In genomic region chr3:96524028-96524810, GRCm38 (mm10) we compare ENCODE assay signal across 25 mouse cellular contexts. TPM values are rescaled to one million over a fixed set of nuclear protein-coding genes. Genes with fewer than 3 reads are reported as not detected.
DNase-seq lines count a peak whose midpoint lies in the region; ATAC-seq and TF ChIP-seq lines count a peak whose summit lies in the region.
"Had no signal": no experiment of that assay in that cellular context is flagged by ENCODE, and none has a peak within 500 bp of the region (broad histone marks: within the 10 kb centered on the region; RNA-seq: fewer than 3 reads in every experiment).

No protein-coding gene starts in this region.

- H3K36me3 ChIP-seq in embryonic facial prominence, embryonic 14.5 days (ENCODE audit: control insufficient read depth, insufficient read depth, low read length), result no peaks in the 10 kb centered on the region
- H3K36me3 ChIP-seq in embryonic facial prominence, embryonic 10.5 days (replicated peaks), result no peaks in the 10 kb centered on the region
- no peaks in the 10 kb centered on the region for H3K36me3 ChIP-seq in heart, embryonic 11.5 days (ENCODE audit: control insufficient read depth, insufficient read depth, low read length)
- no peaks in the 10 kb centered on the region for H3K36me3 ChIP-seq in heart, embryonic 13.5 days
- H3K36me3 ChIP-seq in limb, embryonic 14.5 days (ENCODE audit: control insufficient read depth, insufficient read depth, low read length), result no peaks in the 10 kb centered on the region
- H3K36me3 ChIP-seq: forebrain, embryonic 15.5 days; hindbrain, embryonic 15.5 days; midbrain, embryonic 10.5 days; stomach, embryonic 15.5 days had no signal

- peaks cover 40% of the 10 kb centered on the region for H3K27me3 ChIP-seq in embryonic facial prominence, embryonic 14.5 days (replicated peaks; ENCODE audit: control insufficient read depth, insufficient read depth, low read length)
- peaks cover 44% of the 10 kb centered on the region for H3K27me3 ChIP-seq in embryonic facial prominence, embryonic 10.5 days (replicated peaks; ENCODE audit: low read depth, poor library complexity, severe bottlenecking)
- peaks cover 17% of the 10 kb centered on the region for H3K27me3 ChIP-seq in heart, embryonic 11.5 days (ENCODE audit: control insufficient read depth, insufficient read depth, low read length)
- H3K27me3 ChIP-seq in heart, embryonic 13.5 days (replicated peaks), result peaks cover 40% of the 10 kb centered on the region
- H3K27me3 ChIP-seq in limb, embryonic 14.5 days (ENCODE audit: control insufficient read depth, insufficient read depth, low read length), result peaks cover 29% of the 10 kb centered on the region

- WGBS in embryonic facial prominence, embryonic 14.5 days, result 62% methylated on average over 12 of the region's 12 CpGs
- 67% methylated on average over 12 of the region's 12 CpGs for WGBS in embryonic facial prominence, embryonic 10.5 days
- whole genome bisulfite sequencing in heart, embryonic 11.5 days (ENCODE audit: insufficient replicate concordance), result 56% methylated on average over 12 of the region's 12 CpGs
- WGBS in heart, embryonic 13.5 days, result 58% methylated on average over 12 of the region's 12 CpGs
- WGBS in limb, embryonic 14.5 days, result 66% methylated on average over 12 of the region's 12 CpGs

- H3K4me3 ChIP-seq in embryonic facial prominence, embryonic 14.5 days (ENCODE audit: low read depth, low read length), result no peak overlapping the region
- H3K4me3 ChIP-seq in embryonic facial prominence, embryonic 10.5 days, result no peak overlapping the region
- H3K4me3 ChIP-seq in heart, embryonic 11.5 days (ENCODE audit: low read depth, low read length), result no peak overlapping the region
- no peak overlapping the region for H3K4me3 ChIP-seq in heart, embryonic 13.5 days
- no peak overlapping the region for H3K4me3 ChIP-seq in limb, embryonic 14.5 days (replicated peaks; ENCODE audit: low read length)
- H3K4me3 ChIP-seq: forebrain, embryonic 15.5 days; hindbrain, embryonic 15.5 days; midbrain, embryonic 10.5 days; stomach, embryonic 15.5 days had no signal

- no peak for TF ChIP-seq POLR2A in limb, embryonic 14.5 days (IDR thresholded peaks at IDR 0.05; ENCODE audit: borderline replicate concordance, extremely low read depth, insufficient read depth, insufficient read length)

- intact Hi-C loops in heart, postnatal 25 days (cut with DNase I), result no loop called here

- ATAC-seq in embryonic facial prominence, embryonic 14.5 days (ENCODE audit: low read depth), result 0 out of 2 replicates have a peak, but pooled peaks have one; percentile 39
- no peak for ATAC-seq in heart, embryonic 11.5 days (replicated peaks; ENCODE audit: insufficient number of reproducible peaks, low FRiP score, low TSS enrichment)
- no peak for ATAC-seq in heart, embryonic 13.5 days (ENCODE audit: extremely low read depth, insufficient number of reproducible peaks, low FRiP score, low TSS enrichment)
- ATAC-seq in limb, embryonic 14.5 days (ENCODE audit: low FRiP score, low read depth), result peak; percentile 48; the same call in 1 of the 2 replicates
- ATAC-seq: forebrain, embryonic 15.5 days; midbrain, embryonic 16.5 days had no signal

- no peak overlapping the region for H3K9ac ChIP-seq in embryonic facial prominence, embryonic 14.5 days (ENCODE audit: low read depth, low read length)
- no peak overlapping the region for H3K9ac ChIP-seq in heart, embryonic 11.5 days (ENCODE audit: low read depth, low read length)
- H3K9ac ChIP-seq in heart, embryonic 13.5 days, result no peak overlapping the region; the same call in 1 of the 2 replicates
- H3K9ac ChIP-seq in limb, embryonic 14.5 days (ENCODE audit: low read depth, low read length, severe bottlenecking), result no peak overlapping the region
- H3K9ac ChIP-seq: forebrain, embryonic 15.5 days; hindbrain, embryonic 15.5 days; stomach, embryonic 15.5 days had no signal

- peaks cover 8% of the 10 kb centered on the region for H3K4me1 ChIP-seq in embryonic facial prominence, embryonic 14.5 days (ENCODE audit: control insufficient read depth, insufficient read depth, low read length)
- peaks cover 32% of the 10 kb centered on the region for H3K4me1 ChIP-seq in embryonic facial prominence, embryonic 10.5 days
- peaks cover 19% of the 10 kb centered on the region for H3K4me1 ChIP-seq in heart, embryonic 11.5 days (ENCODE audit: control insufficient read depth, insufficient read depth, low read length)
- H3K4me1 ChIP-seq in heart, embryonic 13.5 days, result peaks cover 37% of the 10 kb centered on the region
- H3K4me1 ChIP-seq in limb, embryonic 14.5 days (ENCODE audit: control insufficient read depth, insufficient read depth, low read length), result peaks cover 7% of the 10 kb centered on the region; the same call in 1 of the 2 replicates

- DNase-seq in embryonic facial prominence, embryonic 14.5 days (ENCODE audit: low spot score), result peak; percentile 56
- no peak for DNase-seq in embryonic facial prominence, embryonic 10.5 days (ENCODE audit: low spot score)
- DNase-seq in heart, postnatal 25 days (ENCODE audit: low spot score), result no peak
- peak; percentile 14 for DNase-seq in limb, embryonic 14.5 days (ENCODE audit: low spot score)
- DNase-seq in spleen, adult 18-20 months, result no peak
- DNase-seq: adrenal gland, postnatal 10 days; cerebellum, adult 18-20 months; cerebellum, postnatal 25 days; embryo, embryonic 11 days; gastrocnemius, postnatal 10 days; kidney, adult 2 months; kidney, postnatal 10 days; lung, adult 18-20 months; lung, postnatal 10 days; right cerebral cortex, postnatal 4 days; thymus, postnatal 36 days had no signal

- no peak overlapping the region for H3K4me2 ChIP-seq in embryonic facial prominence, embryonic 14.5 days (ENCODE audit: low read depth, low read length)
- H3K4me2 ChIP-seq in heart, embryonic 11.5 days, result peak overlapping the region; percentile 43
- H3K4me2 ChIP-seq in heart, embryonic 13.5 days, result peak overlapping the region; percentile 54
- H3K4me2 ChIP-seq in limb, embryonic 14.5 days (replicated peaks; ENCODE audit: low read depth, low read length, severe bottlenecking), result no peak overlapping the region
- H3K4me2 ChIP-seq: forebrain, embryonic 15.5 days; hindbrain, embryonic 15.5 days; stomach, embryonic 15.5 days had no signal

- H3K9me3 ChIP-seq in embryonic facial prominence, embryonic 14.5 days (ENCODE audit: control insufficient read depth, low read length), result no peaks in the 10 kb centered on the region
- H3K9me3 ChIP-seq in embryonic facial prominence, embryonic 10.5 days, result no peaks in the 10 kb centered on the region
- no peaks in the 10 kb centered on the region for H3K9me3 ChIP-seq in heart, embryonic 11.5 days (replicated peaks; ENCODE audit: control insufficient read depth, low read length)
- H3K9me3 ChIP-seq in heart, embryonic 13.5 days, result no peaks in the 10 kb centered on the region
- no peaks in the 10 kb centered on the region for H3K9me3 ChIP-seq in limb, embryonic 14.5 days (ENCODE audit: control insufficient read depth, low read length)
- H3K9me3 ChIP-seq: forebrain, embryonic 15.5 days; hindbrain, embryonic 15.5 days; midbrain, embryonic 10.5 days; stomach, embryonic 15.5 days had no signal

- H3K27ac ChIP-seq in embryonic facial prominence, embryonic 14.5 days (replicated peaks; ENCODE audit: low read depth, low read length), result no peak overlapping the region
- no peak overlapping the region for H3K27ac ChIP-seq in embryonic facial prominence, embryonic 10.5 days (replicated peaks)
- H3K27ac ChIP-seq in heart, embryonic 11.5 days (ENCODE audit: low read depth, low read length), result no peak overlapping the region
- H3K27ac ChIP-seq in heart, embryonic 13.5 days (replicated peaks), result peak overlapping the region; percentile 65
- no peak overlapping the region for H3K27ac ChIP-seq in limb, embryonic 14.5 days (replicated peaks; ENCODE audit: low read depth, low read length)
- H3K27ac ChIP-seq: forebrain, embryonic 15.5 days; hindbrain, embryonic 15.5 days; midbrain, embryonic 10.5 days; stomach, embryonic 15.5 days had no signal

RNA-seq across cellular contexts. Expression of gene Hfe2, which starts 0.8 kb away (rescaled TPM):
- polyA plus RNA-seq in embryonic facial prominence, embryonic 14.5 days (2014; fragmentation: Nextera tagmentation; extraction: Ambion mirVana), result 28.3 and 36.4 TPM in 2 replicates
- polyA plus RNA-seq in embryonic facial prominence, embryonic 10.5 days (2016; fragmentation: Nextera tagmentation; extraction: Ambion mirVana), result 1.4 and 1.5 TPM in 2 replicates
- 7.4 and 9.3 TPM in 2 replicates for polyA plus RNA-seq in heart, embryonic 11.5 days (2014; fragmentation: Nextera tagmentation; extraction: Ambion mirVana)
- 100 to 1,000 TPM; 266 to 290 TPM for total RNA-seq in heart, postnatal 25 days (2021)
- 7.4 and 7.5 TPM in 2 replicates for polyA plus RNA-seq in heart, embryonic 13.5 days (2015; fragmentation: Nextera tagmentation; extraction: Ambion mirVana)
- 21.4 and 26.7 TPM in 2 replicates for polyA plus RNA-seq in limb, embryonic 14.5 days (2012; rRNA removed)
- polyA plus RNA-seq in limb, embryonic 14.5 days (2014; fragmentation: Nextera tagmentation; extraction: Ambion mirVana), result 14.6 and 20.5 TPM in 2 replicates

RNA-seq across cellular contexts. Expression of gene Txnip, which starts 33.5 kb away (rescaled TPM):
- polyA plus RNA-seq in embryonic facial prominence, embryonic 14.5 days (2014; fragmentation: Nextera tagmentation; extraction: Ambion mirVana), result 160 and 166 TPM in 2 replicates
- 31.2 and 34.9 TPM in 2 replicates for polyA plus RNA-seq in embryonic facial prominence, embryonic 10.5 days (2016; fragmentation: Nextera tagmentation; extraction: Ambion mirVana)
- polyA plus RNA-seq in heart, embryonic 11.5 days (2014; fragmentation: Nextera tagmentation; extraction: Ambion mirVana), result 106 and 121 TPM in 2 replicates
- 100 to 1,000 TPM; 341 to 607 TPM for total RNA-seq in heart, postnatal 25 days (2021)
- 156 and 165 TPM in 2 replicates for polyA plus RNA-seq in heart, embryonic 13.5 days (2015; fragmentation: Nextera tagmentation; extraction: Ambion mirVana)
- polyA plus RNA-seq in limb, embryonic 14.5 days (2012; rRNA removed), result 211 and 272 TPM in 2 replicates
- 167 and 172 TPM in 2 replicates for polyA plus RNA-seq in limb, embryonic 14.5 days (2014; fragmentation: Nextera tagmentation; extraction: Ambion mirVana)

RNA-seq across cellular contexts. Expression of gene Gm16253, which starts 52.6 kb away (rescaled TPM):
- 0.55 TPM in 1 of 2 replicates, not detected in the other for polyA plus RNA-seq in embryonic facial prominence, embryonic 14.5 days (2014; fragmentation: Nextera tagmentation; extraction: Ambion mirVana)
- polyA plus RNA-seq in embryonic facial prominence, embryonic 10.5 days (2016; fragmentation: Nextera tagmentation; extraction: Ambion mirVana), result 1.6 and 1.9 TPM in 2 replicates
- 1.2 and 1.5 TPM in 2 replicates for polyA plus RNA-seq in heart, embryonic 11.5 days (2014; fragmentation: Nextera tagmentation; extraction: Ambion mirVana)
- 1 to 10 TPM; 1.1 to 2.1 TPM for total RNA-seq in heart, postnatal 25 days (2021)
- 1.6 and 1.7 TPM in 2 replicates for polyA plus RNA-seq in heart, embryonic 13.5 days (2015; fragmentation: Nextera tagmentation; extraction: Ambion mirVana)
- 0.19 TPM in 1 of 2 replicates, not detected in the other for polyA plus RNA-seq in limb, embryonic 14.5 days (2012; rRNA removed)
- polyA plus RNA-seq in limb, embryonic 14.5 days (2014; fragmentation: Nextera tagmentation; extraction: Ambion mirVana), result 0.37 and 1.3 TPM in 2 replicates
- total RNA-seq: layer of hippocampus, postnatal 14 days; left cerebral cortex, adult 8-10 months had no signal
- polyA plus RNA-seq: kidney, adult 2 months had no signal

Comparison
In these comparisons a context has a peak if more than half of its experiments do, and no peak if none do; other contexts are left out.
1. DNase-seq: peak in embryonic facial prominence, embryonic 14.5 days (single experiment) and limb, embryonic 14.5 days (single experiment); none in embryonic facial prominence, embryonic 10.5 days (single experiment), heart, postnatal 25 days (single experiment) and spleen, adult 18-20 months (0 of 2).
2. ATAC-seq: peak in embryonic facial prominence, embryonic 14.5 days (single experiment) and limb, embryonic 14.5 days (single experiment); none in heart, embryonic 11.5 days (single experiment) and heart, embryonic 13.5 days (single experiment).
3. H3K4me2 ChIP-seq: peak in heart, embryonic 11.5 days (single experiment) and heart, embryonic 13.5 days (single experiment); none in embryonic facial prominence, embryonic 14.5 days (single experiment) and limb, embryonic 14.5 days (single experiment).